Mouse (Mus musculus) heart, adult 2 months (tissue): ENCODE measurements at regions not wholly inside any gene's neighbourhood (a gene's known extent, or its start where the extent isn't known, plus 50 kb on each side); places are given as distances from the start of the nearest gene placed in this dataset.

Experiments used
- CTCF ChIP-seq: fragments of 200-600 bp; IDR thresholded peaks from 2 replicates; pipeline ENCODE4 v1.8.1; 2022; ENCODE audit warnings: antibody characterized with exemption, mild to moderate bottlenecking, moderate library complexity
- POLR2A ChIP-seq: fragments of 200-500 bp; IDR thresholded peaks from 2 replicates; pipeline ENCODE4 v1.6.1; 2011; ENCODE audit warnings: mild to moderate bottlenecking, low read depth, low read length, control low read depth; ENCODE audit not compliant: insufficient read depth

GRCm38 (mm10) chr11:20935063-20935370 lies 104.2 kb upstream of the Lgalsl start:
- no peak for TF ChIP-seq CTCF
- TF ChIP-seq POLR2A, result no peak
